Comparison of ENCODE assay signal across 9 mouse cellular contexts in the genomic region with DNA sequence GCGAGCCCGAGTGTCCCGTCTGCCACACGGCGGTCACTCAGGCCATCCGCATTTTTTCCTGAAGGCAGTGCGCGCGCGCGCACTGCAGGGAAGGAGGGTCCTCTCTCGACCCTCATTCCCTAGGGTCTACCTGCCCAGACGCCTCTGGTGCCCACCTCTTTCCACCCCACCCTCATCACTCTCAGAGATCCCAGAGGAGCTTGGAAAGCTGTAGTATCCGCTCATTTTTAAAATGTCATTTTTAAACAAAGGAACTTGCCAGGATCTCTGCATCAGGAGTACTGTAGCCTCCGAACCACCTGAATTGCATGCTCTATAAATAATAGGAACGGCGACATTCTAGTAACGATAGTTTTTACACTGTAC. TPM values are rescaled to one million over a fixed set of nuclear protein-coding genes. Genes with fewer than 3 reads are reported as not detected.
DNase-seq lines count a peak whose midpoint lies in the region; ATAC-seq and TF ChIP-seq lines count a peak whose summit lies in the region.
"Had no signal": no experiment of that assay in that cellular context is flagged by ENCODE, and none has a peak within 500 bp of the region (broad histone marks: within the 10 kb centered on the region; RNA-seq: fewer than 3 reads in every experiment).

No protein-coding gene starts in this region.

- no peak overlapping the region for H3K27ac ChIP-seq in gastrocnemius, adult 2 months
- no peak overlapping the region for H3K27ac ChIP-seq in testis, adult 2 months (ENCODE audit: control insufficient read depth, insufficient read depth, low read depth, low read length)
- no peak overlapping the region for H3K27ac ChIP-seq in liver, embryonic 13.5 days
- no peak overlapping the region for H3K27ac ChIP-seq in stomach, postnatal 0 days (replicated peaks)

- intact Hi-C loops in gastrocnemius, adult 2 months (cut with DNase I): no loop called here

- no peak for DNase-seq in gastrocnemius, adult 2 months
- no peak for DNase-seq in gastrocnemius, postnatal 4 days (ENCODE audit: low spot score in 2 of 2)
- DNase-seq in testis, postnatal 14 days (ENCODE audit: low spot score): no peak
- no peak for DNase-seq in liver, embryonic 13.5 days
- DNase-seq in stomach, postnatal 0 days (ENCODE audit: low spot score): no peak
- DNase-seq in left cerebral cortex, adult 11 months (ENCODE audit: low spot score): no peak
- no peak for DNase-seq in cerebellum, postnatal 10 days

- TF ChIP-seq CTCF in gastrocnemius, adult 2 months (IDR thresholded peaks at IDR 0.05): no peak
- no peak for TF ChIP-seq CTCF in testis, adult 2 months (IDR thresholded peaks at IDR 0.05; ENCODE audit: control insufficient read depth, insufficient read depth, insufficient replicate concordance, low read depth, low read length)
- TF ChIP-seq CTCF in stomach, postnatal 0 days (IDR thresholded peaks at IDR 0.05; ENCODE audit: low read depth): no peak

- no peaks in the 10 kb centered on the region for H3K36me3 ChIP-seq in testis, adult 2 months (ENCODE audit: control insufficient read depth, insufficient read depth, low read length)
- no peaks in the 10 kb centered on the region for H3K36me3 ChIP-seq in liver, embryonic 13.5 days
- H3K36me3 ChIP-seq in stomach, postnatal 0 days (ENCODE audit: control insufficient read depth, insufficient read depth, low read length): no peaks in the 10 kb centered on the region

- peaks cover 13% of the 10 kb centered on the region for H3K4me1 ChIP-seq in testis, adult 2 months (ENCODE audit: control insufficient read depth, insufficient read depth, low read length)
- H3K4me1 ChIP-seq in liver, embryonic 13.5 days (replicated peaks): peaks cover 42% of the 10 kb centered on the region
- H3K4me1 ChIP-seq in stomach, postnatal 0 days (replicated peaks; ENCODE audit: control insufficient read depth, insufficient read depth): peaks cover 9% of the 10 kb centered on the region; the same call in 1 of the 2 replicates

- ATAC-seq in liver, embryonic 13.5 days (ENCODE audit: low read depth): no peak
- no peak for ATAC-seq in stomach, postnatal 0 days (ENCODE audit: low FRiP score, low TSS enrichment)

- H3K4me2 ChIP-seq in liver, embryonic 13.5 days: peak overlapping the region; percentile 92
- peak overlapping the region; percentile 72 for H3K4me2 ChIP-seq in stomach, postnatal 0 days (replicated peaks; ENCODE audit: low read depth)

- WGBS in liver, embryonic 13.5 days (ENCODE audit: insufficient replicate concordance): 45% methylated on average over 18 of the region's 18 CpGs
- 54% methylated on average over 18 of the region's 18 CpGs for WGBS in stomach, postnatal 0 days

- peak overlapping the region; percentile 90 for H3K4me3 ChIP-seq in gastrocnemius, adult 2 months
- H3K4me3 ChIP-seq in testis, adult 2 months (ENCODE audit: control insufficient read depth, low read depth, low read length): peak overlapping the region; percentile 94
- H3K4me3 ChIP-seq in liver, embryonic 13.5 days (replicated peaks): peak overlapping the region; percentile 68
- peak overlapping the region; percentile 74 for H3K4me3 ChIP-seq in stomach, postnatal 0 days (ENCODE audit: low read depth, low read length)
- H3K4me3 ChIP-seq: megakaryocyte, embryonic 14.5 days had no signal

- TF ChIP-seq EP300 in stomach, postnatal 0 days (optimal IDR thresholded peaks at IDR 0.05): no peak

- no peaks in the 10 kb centered on the region for H3K9me3 ChIP-seq in liver, embryonic 13.5 days (replicated peaks)
- H3K9me3 ChIP-seq in stomach, postnatal 0 days (ENCODE audit: control insufficient read depth, low read length): no peaks in the 10 kb centered on the region

- 0 out of 2 replicates have a peak overlapping the region, but pooled peaks have one; percentile 9 for H3K9ac ChIP-seq in liver, embryonic 13.5 days
- peak overlapping the region; percentile 48; the same call in 1 of the 2 replicates for H3K9ac ChIP-seq in stomach, postnatal 0 days (ENCODE audit: low read length)

- TF ChIP-seq POLR2A in testis, adult 2 months (IDR thresholded peaks at IDR 0.05; ENCODE audit: control insufficient read depth, low read depth, low read length): no peak

- 0 out of 2 replicates have a peak, but pooled peaks cover 2% of the 10 kb centered on the region for H3K27me3 ChIP-seq in testis, adult 2 months (ENCODE audit: control insufficient read depth, insufficient read depth, low read length)
- H3K27me3 ChIP-seq in liver, embryonic 13.5 days: peaks cover 48% of the 10 kb centered on the region
- no peaks in the 10 kb centered on the region for H3K27me3 ChIP-seq in stomach, postnatal 0 days (ENCODE audit: control insufficient read depth, insufficient read depth, low read length)

RNA-seq across cellular contexts. Expression of gene Mex3b, which starts 3.0 kb away (rescaled TPM):
- under 1 TPM; 0.43 to 0.59 TPM for total RNA-seq in gastrocnemius, adult 2 months (2021)
- total RNA-seq in gastrocnemius, postnatal 4 days (2021): 10 to 100 TPM; 15.6 to 15.7 TPM
- polyA plus RNA-seq in testis, adult 2 months (2012; rRNA removed): 54.8 and 61.3 TPM in 2 replicates
- 0.68 and 1.1 TPM in 2 replicates for polyA plus RNA-seq in liver, embryonic 13.5 days (2015; fragmentation: Nextera tagmentation; extraction: Ambion mirVana)
- 2.3 and 2.8 TPM in 2 replicates for polyA plus RNA-seq in stomach, postnatal 0 days (2015; fragmentation: Nextera tagmentation; extraction: Ambion mirVana)

Comparison
In these comparisons a context has a peak if more than half of its experiments do, and no peak if none do; other contexts are left out.
1. RNA of gene Mex3b, which starts 3.0 kb away (polyA plus RNA-seq): 54.8 to 61.3 TPM in testis, adult 2 months; 2.3 to 2.8 TPM in stomach, postnatal 0 days and 0.68 to 1.1 TPM in liver, embryonic 13.5 days; every median in the first group is over 10 times any median in the second.
2. Peak in every context shown above with its lines, with median percentiles within 50 percentile points of each other: H3K4me3 ChIP-seq.